Mouse (Mus musculus) urinary bladder, postnatal 10 days (tissue): ENCODE data around the gene Smad1.

ENCODE experiments used
- DNase-seq: peaks from one replicate; pipeline ENCODE4 v3.0.0; 2022; ENCODE audit warnings: low spot score

Gene Smad1

GRCm38 (mm10) chr8:79382857-79383262 is 16.5 kb downstream of the Smad1 start:
- no peak for DNase-seq

GRCm38 (mm10) chr8:79381771-79382170 is 17.5 kb downstream of the Smad1 start:
- no peak for DNase-seq

GRCm38 (mm10) chr8:79380386-79380785 is 18.9 kb downstream of the Smad1 start:
- DNase-seq = no peak

GRCm38 (mm10) chr8:79379971-79380370 is 19.3 kb downstream of the Smad1 start:
- DNase-seq = no peak

GRCm38 (mm10) chr8:79376648-79377047 is 22.7 kb downstream of the Smad1 start:
- no peak for DNase-seq

GRCm38 (mm10) chr8:79375775-79376123 is 23.6 kb downstream of the Smad1 start:
- no peak for DNase-seq

- no peak for DNase-seq
Measured at GRCm38 (mm10) chr8:79375074-79375774, 24.1 kb downstream of the Smad1 start.

GRCm38 (mm10) chr8:79374410-79374809 is 24.9 kb downstream of the Smad1 start:
- no peak for DNase-seq

GRCm38 (mm10) chr8:79373563-79373962 is 25.8 kb downstream of the Smad1 start:
- no peak for DNase-seq

GRCm38 (mm10) chr8:79372960-79373359 is 26.4 kb downstream of the Smad1 start:
- DNase-seq = no peak

GRCm38 (mm10) chr8:79372521-79372920 is 26.8 kb downstream of the Smad1 start:
- DNase-seq = no peak

GRCm38 (mm10) chr8:79372084-79372483 is 27.2 kb downstream of the Smad1 start:
- no peak for DNase-seq

GRCm38 (mm10) chr8:79370646-79371290 is 28.6 kb downstream of the Smad1 start:
- DNase-seq = no peak

- no peak for DNase-seq
Measured at GRCm38 (mm10) chr8:79369163-79369562, 30.2 kb downstream of the Smad1 start.

GRCm38 (mm10) chr8:79367959-79368358 is 31.4 kb downstream of the Smad1 start:
- no peak for DNase-seq

- DNase-seq = no peak
Measured at GRCm38 (mm10) chr8:79367350-79367749, 32.0 kb downstream of the Smad1 start.

- no peak for DNase-seq
Measured at GRCm38 (mm10) chr8:79366227-79366626, 33.1 kb downstream of the Smad1 start.

GRCm38 (mm10) chr8:79365707-79366106 is 33.6 kb downstream of the Smad1 start:
- no peak for DNase-seq

GRCm38 (mm10) chr8:79364806-79365205 is 34.5 kb downstream of the Smad1 start:
- DNase-seq = no peak

- no peak for DNase-seq
Measured at GRCm38 (mm10) chr8:79362430-79362829, 36.9 kb downstream of the Smad1 start.

- no peak for DNase-seq
Measured at GRCm38 (mm10) chr8:79360774-79361527, 38.4 kb downstream of the Smad1 start.

GRCm38 (mm10) chr8:79360302-79360701 is 39.0 kb downstream of the Smad1 start:
- DNase-seq = no peak
